Mouse (Mus musculus) midbrain, embryonic 16.5 days (tissue): ENCODE measurements around the gene B3gnt3. TPM values are rescaled to one million over a fixed set of nuclear protein-coding genes. Genes with fewer than 3 reads are reported as not detected.

Experiments
- ATAC-seq: fragments of 200-750 bp; cut with Nextera tagmentation; 2 replicates; pipeline ENCODE4 v1.8.0; 2017; ENCODE audit warnings: moderate TSS enrichment
- H3K27ac ChIP-seq: fragments of 300-500 bp; sonication (generic); 2 replicates; pipeline ENCODE4 v1.5.1; 2014; ENCODE audit warnings: mild to moderate bottlenecking, low read length, mixed read lengths
- H3K27me3 ChIP-seq: fragments of 300-500 bp; sonication (generic); 2 replicates; pipeline ENCODE4 v1.6.1; 2014; ENCODE audit warnings: low read depth, low read length, mixed read lengths; ENCODE audit not compliant: control insufficient read depth, insufficient read depth
- H3K36me3 ChIP-seq: fragments of 300-500 bp; sonication (generic); 2 replicates; pipeline ENCODE4 v1.6.1; 2014; ENCODE audit warnings: mild to moderate bottlenecking, low read length, moderate library complexity, mixed read lengths; ENCODE audit not compliant: control insufficient read depth, insufficient read depth
- H3K4me1 ChIP-seq: fragments of 300-500 bp; sonication (generic); 2 replicates; pipeline ENCODE4 v1.6.1; 2014; ENCODE audit warnings: mild to moderate bottlenecking, low read length, mixed read lengths; ENCODE audit not compliant: control insufficient read depth, insufficient read depth
- H3K4me2 ChIP-seq: fragments of 300-500 bp; sonication (generic); 2 replicates; pipeline ENCODE4 v1.6.1; 2014; ENCODE audit warnings: mild to moderate bottlenecking, low read length, mixed read lengths
- H3K4me3 ChIP-seq: fragments of 300-500 bp; sonication (generic); 2 replicates; pipeline ENCODE4 v1.5.1; 2014; ENCODE audit warnings: low read depth, mild to moderate bottlenecking, low read length, moderate library complexity, mixed read lengths
- H3K9ac ChIP-seq: fragments of 300-500 bp; sonication (generic); 2 replicates; pipeline ENCODE4 v1.6.1; 2014; ENCODE audit warnings: low read depth, low read length, mixed read lengths
- H3K9me3 ChIP-seq: fragments of 300-500 bp; sonication (generic); replicated peaks from 2 replicates; pipeline ENCODE4 v1.6.1; 2014; ENCODE audit warnings: mild to moderate bottlenecking, low read length, mixed read lengths; ENCODE audit not compliant: control insufficient read depth, poor library complexity, severe bottlenecking
- WGBS: fragments of 180-500 bp; shearing (Covaris S2); extraction: QIAGEN DNeasy Blood & Tissue Kit; methylation state at CpG from one replicate; pipeline ENCODE4 v1.1.7; 2014; 5-methylcytosine and 5-hydroxymethylcytosine counted together
- polyA plus RNA-seq: library from polyadenylated mRNA; unstranded; fragments of >200 nt; fragmentation: Nextera tagmentation; extraction: Ambion mirVana; gene quantifications from 2 replicates; pipeline ENCODE4 v1.2.1, GENCODE M21; 2015

The B3gnt3 gene
- polyA plus RNA-seq, 1 experiment from 2014 or later, result 0.20 TPM

DNA sequence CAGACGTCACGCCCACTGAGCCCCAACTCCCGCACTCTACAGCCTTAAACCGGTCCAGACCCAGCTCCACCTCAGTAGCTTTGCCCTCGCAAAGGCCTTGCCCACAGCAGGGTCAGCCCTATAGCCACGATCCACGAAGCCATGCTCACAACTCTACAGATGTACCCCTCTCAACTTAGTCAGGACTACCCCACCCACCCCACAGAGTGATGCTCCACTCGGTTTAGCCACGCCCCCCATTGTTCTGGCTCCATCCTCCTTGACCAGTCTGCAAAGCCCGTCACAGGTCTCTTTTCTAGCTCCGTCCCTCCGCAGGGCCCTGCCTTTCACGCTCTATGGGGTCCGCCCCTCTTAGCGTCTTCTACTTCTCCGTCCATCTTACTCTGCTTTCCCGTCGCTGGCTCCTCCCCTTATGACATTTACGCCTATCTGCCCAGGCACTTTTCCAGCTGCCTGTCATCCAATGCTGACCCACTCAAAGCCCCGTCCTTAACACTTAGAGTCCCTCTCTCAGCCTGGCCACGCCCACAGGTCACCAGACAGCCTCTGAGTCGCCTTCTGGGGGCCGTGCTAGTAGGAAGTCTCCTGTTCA is 15.3 kb downstream of the B3gnt3 start:
- ATAC-seq, result peak; percentile 72
- peak overlapping the region; percentile 68 for H3K9ac ChIP-seq

DNA sequence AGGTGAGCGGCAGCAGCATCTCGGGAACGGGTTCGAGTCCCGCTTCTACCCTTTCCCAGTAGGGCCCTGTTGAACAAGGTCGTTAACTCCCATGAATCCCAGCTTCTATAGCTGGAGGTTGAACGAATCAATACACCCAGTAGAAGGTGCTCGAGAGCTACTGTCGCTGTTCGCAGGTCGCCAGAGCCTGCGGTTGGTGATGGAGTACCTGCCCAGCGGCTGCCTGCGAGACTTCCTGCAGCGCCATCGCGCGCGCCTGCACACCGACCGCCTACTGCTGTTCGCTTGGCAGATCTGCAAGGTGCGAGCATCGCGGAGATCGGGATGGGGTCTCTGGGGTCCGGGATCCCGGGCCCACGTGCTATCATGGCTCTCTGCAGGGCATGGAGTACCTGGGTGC is 16.0 kb downstream of the B3gnt3 start:
- Histone ChIP-seq H3K27ac (no peak overlapping the region), H3K9ac (peak overlapping the region; percentile 68), H3K9me3 (no peaks in the 10 kb centered on the region), H3K36me3 (no peaks in the 10 kb centered on the region), H3K4me3 (peak overlapping the region; percentile 48), H3K27me3 (peaks cover 95% of the 10 kb centered on the region), H3K4me1 (peaks cover 5% of the 10 kb centered on the region; the same call in 1 of the 2 replicates), H3K4me2 (peak overlapping the region; percentile 81)
- peak; percentile 40 for ATAC-seq
- WGBS, result 3% methylated on average over 29 of the region's 29 CpGs

More for the DNA sequence above, 15.3 kb downstream of the B3gnt3 start:
- Histone ChIP-seq H3K4me2 (peak overlapping the region; percentile 81), H3K36me3 (no peaks in the 10 kb centered on the region), H3K27ac (no peak overlapping the region), H3K9me3 (no peaks in the 10 kb centered on the region), H3K4me3 (peak overlapping the region; percentile 48), H3K4me1 (peaks cover 5% of the 10 kb centered on the region; the same call in 1 of the 2 replicates), H3K27me3 (peaks cover 95% of the 10 kb centered on the region)
- 4% methylated on average over 23 of the region's 23 CpGs for WGBS

DNA sequence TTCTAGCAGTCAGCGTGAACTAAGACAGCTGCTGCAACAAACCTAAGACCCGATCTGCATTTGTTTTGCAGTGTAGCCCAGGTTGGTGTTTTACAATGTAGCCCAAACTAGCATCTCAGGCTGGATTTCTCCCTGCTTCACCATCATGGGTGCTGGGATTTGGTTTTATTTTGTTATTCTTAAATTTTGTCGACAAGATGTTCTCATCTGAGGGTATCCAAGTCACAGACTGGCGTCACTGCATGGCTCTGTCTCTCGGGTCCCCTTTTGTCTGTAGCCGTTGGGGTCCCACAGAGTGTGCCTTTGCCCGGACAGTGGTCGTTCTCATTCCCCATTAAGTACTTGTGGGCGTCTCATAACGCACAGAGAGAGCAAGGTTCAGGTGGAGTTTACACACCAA is 16.9 kb downstream of the B3gnt3 start:
- ATAC-seq, result no peak
- H3K27me3 ChIP-seq, result peaks cover 91% of the 10 kb centered on the region
- H3K9ac ChIP-seq, result no peak overlapping the region
- H3K9me3 ChIP-seq, result no peaks in the 10 kb centered on the region
- 11% methylated on average over 10 of the region's 10 CpGs for whole genome bisulfite sequencing
- no peaks in the 10 kb centered on the region for H3K36me3 ChIP-seq
- H3K4me3 ChIP-seq, result no peak overlapping the region
- no peak overlapping the region for H3K27ac ChIP-seq
- no peak overlapping the region for H3K4me2 ChIP-seq
- peaks cover 8% of the 10 kb centered on the region; the same call in 1 of the 2 replicates for H3K4me1 ChIP-seq

DNA sequence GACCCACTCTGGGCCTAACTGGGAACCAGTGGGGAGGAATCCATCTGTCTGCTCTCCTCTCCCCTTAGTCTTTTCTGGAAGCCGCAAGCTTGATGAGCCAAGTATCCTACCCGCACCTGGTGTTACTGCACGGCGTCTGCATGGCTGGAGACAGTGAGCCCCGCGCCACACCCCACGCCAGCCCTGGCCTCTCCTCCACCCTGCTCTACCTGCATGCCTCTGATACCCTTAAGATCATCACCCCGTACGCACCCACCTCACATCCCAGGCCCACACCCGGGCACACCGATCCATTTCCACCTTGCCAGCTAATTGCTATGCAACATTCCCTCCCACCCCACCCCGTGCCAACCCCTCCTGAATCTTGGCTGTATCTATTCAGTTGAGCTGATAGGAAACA is 18.8 kb downstream of the B3gnt3 start:
- H3K4me2 ChIP-seq, result no peak overlapping the region
- no peak overlapping the region for H3K4me3 ChIP-seq

DNA sequence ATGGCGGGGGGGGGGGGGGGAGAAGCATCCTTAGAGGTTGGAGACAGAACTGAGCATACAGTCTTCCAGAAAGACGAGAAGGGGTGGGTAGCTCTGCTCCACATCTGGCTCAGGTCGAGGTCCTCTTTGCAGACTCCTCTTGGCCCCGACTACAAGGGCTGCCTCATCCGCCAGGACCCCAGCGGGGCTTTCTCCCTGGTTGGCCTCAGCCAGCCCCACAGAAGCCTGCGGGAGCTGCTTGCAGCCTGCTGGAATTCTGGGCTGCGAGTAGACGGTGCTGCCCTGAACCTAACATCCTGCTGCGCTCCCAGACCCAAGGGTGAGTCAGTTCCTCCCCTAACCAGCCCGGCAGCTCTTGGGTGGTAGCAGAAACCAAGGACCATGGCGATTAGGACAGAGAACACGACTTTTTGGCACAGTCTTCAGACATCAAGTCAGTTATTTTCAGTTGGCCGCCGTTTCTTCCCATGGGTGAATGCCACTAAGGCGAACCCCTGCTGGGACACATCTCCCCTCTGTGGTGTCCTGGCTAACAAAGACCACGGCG is 20.1 kb downstream of the B3gnt3 start:
- H3K4me2 ChIP-seq, result no peak overlapping the region
- no peak overlapping the region for H3K9ac ChIP-seq
- H3K4me1 ChIP-seq, result peaks cover 13% of the 10 kb centered on the region
- no peaks in the 10 kb centered on the region for H3K36me3 ChIP-seq
- WGBS, result 4% methylated on average over 18 of the region's 18 CpGs
- peaks cover 81% of the 10 kb centered on the region for H3K27me3 ChIP-seq
- H3K4me3 ChIP-seq, result no peak overlapping the region
- no peak for ATAC-seq
- H3K9me3 ChIP-seq, result no peaks in the 10 kb centered on the region
- H3K27ac ChIP-seq, result no peak overlapping the region

More for the DNA sequence above, 18.8 kb downstream of the B3gnt3 start:
- Histone ChIP-seq H3K27ac (no peak overlapping the region), H3K9ac (no peak overlapping the region), H3K36me3 (no peaks in the 10 kb centered on the region), H3K27me3 (peaks cover 91% of the 10 kb centered on the region), H3K4me1 (peaks cover 11% of the 10 kb centered on the region; the same call in 1 of the 2 replicates), H3K9me3 (no peaks in the 10 kb centered on the region)
- ATAC-seq, result no peak
- WGBS, result 54% methylated on average over 12 of the region's 12 CpGs

DNA sequence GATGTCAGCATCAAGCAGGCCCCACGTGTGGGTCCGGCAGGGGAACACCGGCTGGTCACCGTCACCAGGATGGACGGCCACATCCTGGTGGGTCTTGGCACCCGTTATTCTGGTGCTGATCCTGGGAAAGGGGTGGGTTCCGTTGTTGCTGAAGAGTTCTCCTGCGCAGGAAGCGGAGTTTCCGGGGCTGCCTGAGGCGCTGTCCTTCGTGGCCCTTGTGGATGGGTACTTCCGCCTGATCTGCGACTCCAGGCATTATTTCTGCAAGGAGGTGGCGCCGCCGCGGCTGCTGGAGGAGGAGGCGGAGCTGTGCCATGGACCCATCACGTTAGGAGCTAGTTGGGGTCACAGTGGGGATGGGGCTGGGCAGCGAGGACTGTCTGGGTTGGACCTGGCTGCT is 21.1 kb downstream of the B3gnt3 start:
- H3K4me2 ChIP-seq, result no peak overlapping the region
- no peak overlapping the region for H3K4me3 ChIP-seq

DNA sequence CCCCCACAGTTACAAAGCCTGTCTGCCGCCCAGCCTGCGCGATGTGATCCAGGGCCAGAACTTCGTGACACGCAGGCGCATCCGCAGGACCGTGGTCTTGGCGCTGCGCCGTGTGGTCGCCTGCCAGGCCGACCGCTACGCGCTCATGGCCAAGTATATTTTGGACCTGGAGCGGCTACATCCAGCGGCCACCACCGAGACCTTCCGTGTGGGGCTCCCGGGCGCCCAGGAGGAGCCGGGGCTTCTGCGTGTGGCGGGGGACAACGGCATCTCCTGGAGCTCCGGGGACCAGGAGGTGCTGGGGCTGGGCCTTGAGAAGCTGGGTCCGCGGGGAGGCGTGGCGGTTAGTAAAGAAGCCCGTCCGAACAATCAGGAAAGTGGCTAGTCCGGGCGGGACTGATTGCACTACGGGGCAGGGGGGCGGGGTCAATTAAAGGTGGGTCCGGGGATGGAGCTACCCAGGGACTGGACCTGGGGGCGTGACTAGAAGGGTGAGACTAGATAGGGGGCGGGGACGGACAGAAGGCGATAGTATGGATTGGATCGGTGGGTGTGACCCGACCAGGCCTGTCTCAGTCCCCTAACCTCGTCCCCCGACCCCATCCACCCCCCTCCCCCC is 21.9 kb downstream of the B3gnt3 start:
- ATAC-seq, result no peak
- Histone ChIP-seq H3K36me3 (no peaks in the 10 kb centered on the region), H3K9ac (peak overlapping the region; percentile 63), H3K27me3 (peaks cover 64% of the 10 kb centered on the region), H3K4me3 (peak overlapping the region; percentile 36), H3K27ac (no peak overlapping the region), H3K9me3 (no peaks in the 10 kb centered on the region), H3K4me1 (peaks cover 13% of the 10 kb centered on the region), H3K4me2 (peak overlapping the region; percentile 64)
- WGBS, result 1% methylated on average over 45 of the region's 46 CpGs

More for the DNA sequence above, 21.1 kb downstream of the B3gnt3 start:
- Histone ChIP-seq H3K9me3 (no peaks in the 10 kb centered on the region), H3K4me1 (peaks cover 13% of the 10 kb centered on the region), H3K9ac (no peak overlapping the region), H3K27me3 (peaks cover 72% of the 10 kb centered on the region), H3K27ac (no peak overlapping the region), H3K36me3 (no peaks in the 10 kb centered on the region)
- ATAC-seq, result no peak
- 4% methylated on average over 21 of the region's 21 CpGs for whole genome bisulfite sequencing

DNA sequence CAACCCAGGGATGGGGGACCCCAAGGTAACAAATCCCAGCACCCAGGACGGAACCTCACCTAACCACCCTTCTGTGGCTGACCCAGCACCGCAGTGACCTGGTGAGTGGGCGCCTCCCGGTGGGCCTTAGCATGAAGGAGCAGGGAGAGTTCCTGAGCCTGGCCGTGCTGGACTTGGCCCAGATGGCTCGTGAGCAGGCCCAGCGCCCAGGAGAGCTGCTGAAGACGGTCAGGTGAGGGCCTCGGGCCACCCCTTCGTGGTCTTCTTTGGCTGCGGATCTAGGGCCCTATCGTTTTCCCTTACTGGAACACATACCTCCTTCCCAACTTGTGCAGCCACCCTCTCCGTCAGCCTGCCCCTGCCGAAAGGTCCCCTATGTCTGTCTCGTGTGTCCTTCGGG is 22.5 kb downstream of the B3gnt3 start:
- peaks cover 59% of the 10 kb centered on the region for H3K27me3 ChIP-seq
- H3K36me3 ChIP-seq, result no peaks in the 10 kb centered on the region
- H3K27ac ChIP-seq, result no peak overlapping the region
- peak overlapping the region; percentile 64 for H3K4me2 ChIP-seq
- peaks cover 13% of the 10 kb centered on the region for H3K4me1 ChIP-seq
- no peaks in the 10 kb centered on the region for H3K9me3 ChIP-seq
- 17% methylated on average over 16 of the region's 16 CpGs for WGBS
- H3K4me3 ChIP-seq, result peak overlapping the region; percentile 36
- H3K9ac ChIP-seq, result peak overlapping the region; percentile 63; the same call in 1 of the 2 replicates
- no peak for ATAC-seq

DNA sequence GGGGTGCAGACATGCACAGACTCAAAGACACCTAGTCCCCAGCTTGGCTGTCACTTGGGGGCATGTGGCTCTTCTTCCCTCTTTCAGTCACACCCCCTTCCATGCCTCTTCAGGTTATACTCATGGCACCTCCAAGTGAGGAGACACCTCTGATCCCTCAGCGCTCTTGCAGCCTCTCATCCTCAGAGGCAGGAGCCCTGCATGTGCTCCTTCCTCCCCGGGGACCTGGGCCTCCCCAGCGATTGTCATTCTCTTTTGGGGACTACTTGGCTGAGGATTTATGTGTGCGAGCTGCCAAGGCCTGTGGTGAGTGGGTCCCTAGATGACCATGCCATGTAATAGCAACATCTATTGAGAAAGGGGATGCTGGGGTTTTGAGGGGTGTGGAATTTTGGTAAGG is 23.4 kb downstream of the B3gnt3 start:
- Histone ChIP-seq H3K4me1 (peaks cover 13% of the 10 kb centered on the region), H3K27me3 (peaks cover 50% of the 10 kb centered on the region), H3K9ac (no peak overlapping the region), H3K4me2 (no peak overlapping the region), H3K9me3 (no peaks in the 10 kb centered on the region), H3K27ac (no peak overlapping the region), H3K4me3 (no peak overlapping the region), H3K36me3 (no peaks in the 10 kb centered on the region)
- ATAC-seq, result no peak
- WGBS, result 50% methylated on average over 4 of the region's 4 CpGs
